Mouse (Mus musculus) embryo, embryonic 11.5 days (tissue): ENCODE results near the gene Ptprn2.
A peak's percentile ranks its signal among the peaks of the same experiment; 100 is the strongest.
"Not testable (repeated sequence)": the region's sequence is repeated elsewhere in the genome, so short reads cannot be mapped to it uniquely, and the experiment has no call there.

Experiments
- DNase-seq: peaks from one replicate; pipeline ENCODE4 v3.0.0-alpha.2; 2012; ENCODE audit warnings: low read depth, low spot score

The Ptprn2 gene

DNA sequence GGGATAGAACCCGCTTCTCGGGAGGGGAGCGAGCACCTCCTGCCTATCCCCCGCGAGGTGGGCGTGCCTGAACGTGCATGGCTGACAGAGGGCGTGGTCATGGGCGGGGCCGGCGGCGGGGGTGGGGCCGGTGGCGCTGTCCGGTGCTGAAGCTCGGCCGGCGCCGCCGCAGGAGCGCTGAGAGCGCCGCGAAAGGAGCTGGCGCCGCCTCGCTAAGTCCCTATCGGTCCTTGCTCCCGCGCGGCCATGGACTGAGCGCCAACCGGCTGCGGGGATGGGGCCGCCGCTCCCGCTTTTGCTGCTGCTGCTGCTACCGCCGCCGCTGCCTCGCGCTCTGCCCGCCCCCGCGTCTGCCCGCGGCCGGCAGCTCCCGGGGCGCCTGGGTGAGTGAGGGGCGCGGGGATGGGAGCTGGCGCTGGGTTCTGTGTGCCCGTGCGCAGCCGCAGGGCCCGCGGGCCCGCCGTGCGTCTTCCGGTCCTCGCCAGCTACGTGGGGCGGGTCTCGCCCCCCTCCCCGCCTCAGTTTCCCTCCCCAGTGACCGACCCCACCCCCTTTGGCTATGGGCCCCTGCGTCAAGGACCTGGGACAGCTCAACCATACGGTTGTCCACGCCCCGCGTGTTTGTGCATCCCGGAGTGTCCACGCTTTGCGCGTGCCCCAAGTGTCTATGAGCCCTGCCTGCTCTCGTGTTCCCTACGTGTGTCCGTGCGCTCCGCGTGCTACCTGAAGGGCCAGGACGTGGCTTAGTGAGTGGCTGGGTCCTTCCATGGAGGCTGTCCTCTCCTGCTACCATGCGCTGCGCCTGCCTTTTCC is at the start of gene Ptprn2:
TSS of gene Ptprn2 (plus strand) at position 130 of the 813 bp plus-strand sequence.
- peak; percentile 71 for DNase-seq

DNA sequence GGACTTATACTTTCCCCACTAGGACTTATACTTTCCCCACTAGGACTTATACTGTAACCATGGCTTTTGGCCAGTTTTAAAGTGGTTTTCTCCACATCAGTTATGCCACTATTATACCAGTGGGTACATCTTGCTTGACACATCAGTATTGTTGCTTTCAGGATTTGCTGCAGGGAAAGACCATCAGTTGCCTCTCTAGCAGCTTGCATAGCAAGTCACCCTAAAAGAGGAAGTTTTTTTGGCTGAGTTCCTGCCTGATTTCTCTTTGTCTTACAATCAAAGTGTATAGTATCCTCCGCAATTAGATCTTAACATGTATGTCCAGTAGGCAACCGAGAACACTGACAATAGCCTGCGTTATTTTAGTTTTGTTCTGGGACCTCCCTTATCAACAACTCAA is 49.4 kb upstream of the Ptprn2 start:
- no peak for DNase-seq

DNA sequence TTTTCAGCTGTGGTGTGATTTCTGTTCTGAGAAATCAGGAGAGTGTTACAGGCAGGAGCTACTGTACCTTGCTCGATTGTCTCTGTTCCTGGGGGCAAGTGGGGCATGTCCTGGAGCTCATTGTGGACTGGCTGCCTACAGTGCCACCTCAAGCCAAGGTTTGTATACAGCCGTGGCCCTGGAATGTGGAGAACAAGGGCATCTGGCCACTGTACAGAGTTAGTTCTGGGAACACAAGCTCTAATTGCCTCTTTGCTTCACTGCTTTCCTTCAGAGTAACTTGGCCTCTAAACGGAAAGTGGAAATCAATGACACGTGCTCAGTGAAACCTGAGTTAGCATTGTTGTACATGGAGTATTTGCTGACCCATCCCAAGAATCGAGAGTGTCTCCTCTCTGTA is 46.9 kb upstream of the Ptprn2 start:
- no peak for DNase-seq

DNA sequence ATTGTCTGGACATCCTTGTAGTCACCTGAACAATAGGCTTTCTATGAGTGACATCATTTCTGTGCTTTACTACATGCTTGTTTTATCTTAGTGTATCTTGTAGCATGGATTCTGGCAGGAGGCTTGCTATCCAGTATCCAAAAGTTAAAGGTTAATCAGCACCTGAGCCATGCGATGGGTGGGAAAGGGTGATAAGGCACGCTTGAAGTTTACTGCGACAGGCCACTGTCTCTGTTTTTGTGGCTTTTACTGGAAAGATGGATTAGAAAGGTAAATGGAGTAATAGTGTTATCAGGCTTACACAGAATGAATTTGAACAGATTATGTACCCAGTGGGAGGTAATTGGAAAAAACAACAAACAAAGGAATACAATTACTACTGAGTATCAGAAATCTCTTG is 43.3 kb upstream of the Ptprn2 start:
- DNase-seq = no peak

DNA sequence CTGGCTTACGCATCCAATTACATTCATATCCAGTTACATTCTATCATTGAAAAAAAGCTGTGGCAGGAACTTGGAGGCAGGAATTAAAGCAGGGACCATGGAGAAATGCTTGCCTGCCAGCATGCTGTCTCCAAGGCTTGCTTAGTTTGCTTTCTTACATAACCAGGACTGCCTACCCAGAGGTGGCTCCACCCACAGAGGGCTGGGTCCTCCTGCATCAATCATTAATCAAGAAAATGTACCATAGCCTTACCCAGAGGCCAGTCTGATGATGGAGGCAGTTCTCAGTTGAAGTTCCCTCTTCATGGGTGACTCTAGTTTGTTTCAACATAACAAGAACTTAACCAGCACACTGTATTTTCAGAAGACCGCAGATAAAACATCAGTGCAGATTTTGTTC is 36.0 kb upstream of the Ptprn2 start:
- DNase-seq = no peak

DNA sequence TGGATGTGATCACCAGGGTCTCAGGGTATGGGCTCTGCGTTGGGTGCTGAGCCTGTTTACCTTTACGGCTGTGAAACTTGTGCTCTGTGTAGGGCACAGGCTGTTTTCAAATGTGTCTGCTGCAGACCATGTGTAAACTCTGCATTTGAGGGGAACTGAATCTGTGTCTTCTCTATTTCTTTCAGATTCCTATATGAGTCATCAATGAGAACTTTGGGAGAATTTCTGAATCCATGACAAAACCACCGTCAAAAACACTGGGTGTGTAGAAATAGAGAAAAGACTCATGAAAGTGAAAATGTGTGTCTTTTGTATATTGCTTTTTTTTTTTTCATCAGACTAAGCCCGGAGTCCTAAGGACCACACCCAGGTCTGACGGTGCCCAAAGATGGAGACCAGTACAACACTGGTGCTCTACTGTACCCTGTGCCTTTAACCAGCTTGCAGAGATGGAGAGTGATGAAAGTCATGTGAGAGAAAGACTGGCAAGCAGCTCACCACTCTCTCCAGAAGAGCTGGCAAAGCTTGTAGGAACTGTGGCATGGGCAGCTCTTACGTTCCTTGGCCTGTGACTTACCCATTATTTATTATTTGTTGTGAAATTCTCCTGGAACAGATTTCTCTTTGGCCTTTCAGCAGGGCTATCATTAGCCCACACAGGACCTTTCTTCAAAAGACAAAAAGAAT is 25.0 kb upstream of the Ptprn2 start:
- DNase-seq = no peak

DNA sequence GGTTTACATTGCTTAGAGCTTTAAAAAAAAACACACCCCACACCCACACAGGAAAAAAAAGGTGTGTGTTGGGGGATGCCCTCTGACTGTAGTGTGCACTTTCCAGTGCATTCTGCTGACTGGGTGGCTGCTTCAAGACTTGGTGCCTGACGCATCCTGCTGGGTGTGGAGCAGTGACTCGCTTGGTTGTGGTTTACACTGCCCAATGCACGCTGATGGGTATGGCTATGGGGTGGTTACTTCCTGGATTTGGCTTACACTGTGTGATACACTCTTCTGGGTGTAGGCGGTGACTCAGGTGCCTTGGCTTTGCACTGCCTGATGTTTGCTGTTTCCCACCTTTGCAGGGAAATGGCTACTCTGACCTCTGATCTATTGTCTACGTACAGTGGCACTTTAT is 18.5 kb upstream of the Ptprn2 start:
- no peak for DNase-seq

DNA sequence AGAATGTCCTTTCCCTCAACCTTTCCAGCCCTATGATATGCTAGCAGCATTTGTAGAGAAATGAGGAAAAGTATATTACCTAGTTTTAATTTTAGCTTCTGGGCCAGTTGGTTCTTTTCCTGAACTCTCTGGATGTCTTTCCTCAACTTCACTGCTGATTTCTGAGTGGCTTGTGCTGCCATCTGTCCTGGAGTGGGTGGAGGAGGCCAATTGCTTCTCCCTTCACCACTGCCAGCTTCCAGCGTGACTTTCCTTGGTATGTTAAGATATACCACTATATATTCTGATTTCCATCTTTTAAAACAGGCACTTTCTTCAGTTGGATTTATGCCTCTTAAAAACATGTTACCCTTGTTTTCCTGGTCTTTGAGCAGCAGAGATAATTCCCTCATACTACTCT is 17.2 kb upstream of the Ptprn2 start:
- no peak for DNase-seq

DNA sequence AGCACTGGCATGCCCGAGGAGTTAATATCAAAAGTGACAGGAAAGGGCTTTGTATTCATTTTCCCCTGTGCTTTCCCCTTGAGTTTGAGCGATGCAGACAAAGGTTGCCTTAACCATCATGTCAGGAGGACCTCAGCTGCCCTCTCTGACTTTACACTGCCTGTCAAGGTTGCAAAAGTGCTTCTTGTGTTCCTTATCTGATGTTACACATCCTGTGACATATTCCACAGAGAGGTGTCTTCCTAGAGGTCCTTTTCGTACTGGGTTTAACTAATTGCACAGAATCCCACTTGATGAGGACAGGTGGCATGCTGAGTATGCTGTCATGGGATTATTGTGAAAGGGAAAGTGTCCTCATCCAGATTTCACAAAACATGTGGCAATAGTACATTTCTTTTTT is 16.4 kb upstream of the Ptprn2 start:
- DNase-seq = no peak

DNA sequence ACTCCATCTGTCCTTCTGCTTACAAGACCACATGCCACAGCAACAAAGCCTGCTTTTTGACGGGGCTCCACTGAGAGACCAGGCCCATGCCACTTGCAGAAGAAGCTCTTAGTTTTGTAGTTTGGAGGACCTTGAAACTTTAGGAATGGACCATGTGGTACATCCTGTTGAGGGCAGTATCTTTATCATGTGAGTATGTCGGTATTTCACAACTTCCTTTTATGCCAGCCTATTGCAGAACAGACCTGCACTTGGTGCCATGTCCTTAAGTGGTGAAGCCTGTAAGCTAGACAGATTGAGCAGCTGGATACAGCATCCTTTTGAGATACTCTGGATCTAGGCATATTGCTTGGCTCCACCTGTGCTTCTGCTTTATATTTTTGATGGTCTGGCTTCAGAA is 12.3 kb upstream of the Ptprn2 start:
- no peak for DNase-seq

DNA sequence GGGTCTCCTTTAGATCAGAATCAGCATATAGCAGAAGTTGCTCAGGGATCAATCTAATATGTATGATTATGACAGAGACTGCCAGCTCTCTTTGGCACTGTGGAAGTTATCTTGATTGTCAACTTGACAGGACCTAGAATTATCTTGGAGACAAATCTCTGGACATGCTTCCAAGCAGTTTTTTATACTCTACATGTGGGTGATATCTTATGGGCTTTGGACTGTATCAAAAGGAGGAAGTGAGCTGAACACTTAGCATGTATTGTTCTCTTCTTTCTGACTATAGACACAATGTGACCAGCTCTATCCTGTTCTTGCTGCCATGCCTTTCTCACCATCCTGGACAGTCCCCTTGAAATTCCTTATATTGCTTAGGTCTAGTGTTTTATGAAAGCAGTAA is 11.8 kb upstream of the Ptprn2 start:
- DNase-seq = no peak

DNA sequence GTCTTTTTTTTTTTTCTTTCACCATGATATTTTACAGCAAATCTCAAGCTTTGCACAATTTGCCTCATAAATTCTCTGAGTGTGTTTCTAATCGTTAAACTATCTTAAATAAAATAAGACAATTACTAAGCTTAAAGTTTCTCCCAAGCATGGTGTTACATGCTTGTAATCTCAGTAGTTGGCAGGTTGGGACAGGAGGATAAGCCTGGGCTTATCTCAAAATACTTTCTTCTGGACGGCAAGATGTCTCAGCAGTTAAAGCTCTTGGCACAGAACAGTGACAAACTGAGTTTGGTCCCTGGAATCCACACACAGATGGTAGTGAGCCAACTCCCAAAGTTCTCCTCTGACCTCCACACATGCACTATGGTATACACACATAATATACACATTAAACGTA is 10.8 kb upstream of the Ptprn2 start:
- DNase-seq = no peak

DNA sequence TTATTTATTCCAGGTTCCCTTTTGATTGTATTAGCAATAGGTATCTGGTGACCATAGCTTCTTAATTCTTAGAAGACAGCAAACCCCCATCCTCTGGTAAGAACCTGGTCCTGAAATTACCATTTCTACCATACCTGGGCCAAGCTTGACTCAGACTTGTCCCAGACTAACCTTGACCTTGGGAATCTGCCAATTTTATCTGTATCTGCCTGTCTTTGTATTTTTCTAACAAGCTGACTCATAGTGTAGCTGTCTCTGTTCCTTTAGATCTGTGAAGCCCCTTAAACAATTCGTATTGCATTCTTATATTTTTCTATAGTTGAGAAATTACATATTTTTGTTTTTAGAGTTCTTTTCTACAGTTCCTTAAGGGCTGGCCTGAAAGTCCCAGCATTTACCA is 6.7 kb upstream of the Ptprn2 start:
- no peak for DNase-seq

DNA sequence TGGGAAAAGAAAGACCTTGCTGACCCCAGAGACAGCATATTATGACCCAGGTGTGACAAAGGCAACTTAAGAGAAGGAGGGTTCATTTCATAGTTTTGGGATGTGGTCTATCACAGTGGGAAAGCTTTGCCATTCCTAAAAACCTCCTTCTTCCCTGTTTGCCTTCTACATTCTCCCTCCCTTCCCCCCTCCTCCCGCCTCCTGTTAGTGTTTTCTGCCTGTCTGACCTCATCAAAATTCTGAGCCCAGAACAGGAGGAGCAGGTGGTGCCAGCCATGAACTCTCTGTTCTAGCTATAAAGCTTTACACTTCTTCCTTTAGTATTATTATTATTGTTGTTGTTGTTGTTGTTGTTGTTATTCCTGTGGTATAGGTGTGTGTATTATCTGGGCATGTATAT is 3.6 kb upstream of the Ptprn2 start:
- DNase-seq = no peak

DNA sequence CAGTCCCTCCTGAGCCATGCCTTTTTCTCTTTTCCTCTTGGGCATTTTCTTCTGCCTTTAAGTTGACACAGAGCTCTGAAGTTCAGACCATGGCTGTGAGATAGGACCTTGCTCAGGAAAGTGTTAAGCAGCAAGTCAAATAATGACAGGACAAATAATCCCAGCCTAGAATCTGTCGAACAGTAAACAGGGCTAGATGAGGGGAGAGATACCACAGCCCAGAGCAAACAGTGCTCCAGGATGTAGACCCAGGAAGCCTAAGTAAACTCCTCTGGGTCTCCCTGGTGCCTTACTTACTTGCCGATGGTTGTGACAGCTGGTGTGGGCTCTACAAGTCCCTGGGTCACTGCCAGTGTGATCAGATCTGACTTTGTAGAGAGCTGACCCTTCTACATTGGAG is 1.9 kb upstream of the Ptprn2 start:
- DNase-seq = no peak

DNA sequence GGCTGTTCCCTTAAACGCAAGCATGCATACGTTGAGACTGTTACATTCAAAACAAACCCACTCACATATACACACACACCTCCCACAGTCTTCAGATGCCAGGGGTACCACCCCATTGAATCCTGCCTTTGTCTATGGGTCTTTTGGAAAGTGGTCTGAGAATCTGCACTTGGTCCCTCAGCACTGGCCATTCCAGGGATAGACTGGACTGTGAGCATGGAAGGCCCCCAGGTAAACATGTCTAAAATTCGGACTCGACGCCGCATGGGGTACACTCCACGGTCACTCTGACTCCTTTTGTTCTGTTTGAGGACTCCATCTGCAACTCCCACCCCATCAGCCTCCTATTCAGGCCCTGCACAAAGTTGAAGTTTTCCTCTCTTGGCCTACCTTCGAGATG is 529 bp upstream of the Ptprn2 start:
- no peak for DNase-seq

DNA sequence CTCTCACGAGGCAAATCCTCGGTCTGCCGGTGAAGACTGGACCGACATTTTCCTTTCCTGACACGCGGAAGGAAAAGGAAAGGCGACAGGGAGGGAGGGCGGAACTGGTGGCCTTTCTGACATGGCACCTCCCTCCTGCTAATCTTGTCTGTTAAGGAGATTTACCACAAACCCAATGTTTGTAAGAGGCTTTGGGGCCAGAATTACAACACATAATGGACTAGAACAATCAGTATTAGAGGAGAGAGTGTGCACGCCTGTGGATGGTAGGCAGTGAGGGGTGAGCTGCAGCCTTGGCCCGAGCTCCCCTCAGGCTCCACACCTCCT is 847 bp downstream of the Ptprn2 start:
- no peak for DNase-seq

DNA sequence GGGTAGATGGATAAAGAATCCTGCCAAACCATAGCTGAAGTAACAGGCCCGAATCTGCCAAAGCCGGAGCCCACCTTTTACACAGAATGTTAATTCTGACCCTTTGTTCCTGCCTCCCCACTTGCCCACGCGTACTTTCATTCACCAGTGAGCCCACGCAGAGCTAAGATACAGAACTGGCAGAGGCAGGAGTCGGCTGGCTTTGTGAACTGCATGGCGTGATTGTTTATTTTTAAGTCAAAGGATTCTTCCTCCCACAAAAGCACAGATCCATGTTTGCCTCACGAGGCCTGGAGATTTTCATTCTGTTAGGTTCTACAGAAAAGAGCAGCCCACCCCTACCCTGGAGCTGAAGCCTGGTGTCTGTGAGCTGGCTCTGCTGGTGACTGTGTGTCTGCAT is 3.3 kb downstream of the Ptprn2 start:
- DNase-seq = no peak

DNA sequence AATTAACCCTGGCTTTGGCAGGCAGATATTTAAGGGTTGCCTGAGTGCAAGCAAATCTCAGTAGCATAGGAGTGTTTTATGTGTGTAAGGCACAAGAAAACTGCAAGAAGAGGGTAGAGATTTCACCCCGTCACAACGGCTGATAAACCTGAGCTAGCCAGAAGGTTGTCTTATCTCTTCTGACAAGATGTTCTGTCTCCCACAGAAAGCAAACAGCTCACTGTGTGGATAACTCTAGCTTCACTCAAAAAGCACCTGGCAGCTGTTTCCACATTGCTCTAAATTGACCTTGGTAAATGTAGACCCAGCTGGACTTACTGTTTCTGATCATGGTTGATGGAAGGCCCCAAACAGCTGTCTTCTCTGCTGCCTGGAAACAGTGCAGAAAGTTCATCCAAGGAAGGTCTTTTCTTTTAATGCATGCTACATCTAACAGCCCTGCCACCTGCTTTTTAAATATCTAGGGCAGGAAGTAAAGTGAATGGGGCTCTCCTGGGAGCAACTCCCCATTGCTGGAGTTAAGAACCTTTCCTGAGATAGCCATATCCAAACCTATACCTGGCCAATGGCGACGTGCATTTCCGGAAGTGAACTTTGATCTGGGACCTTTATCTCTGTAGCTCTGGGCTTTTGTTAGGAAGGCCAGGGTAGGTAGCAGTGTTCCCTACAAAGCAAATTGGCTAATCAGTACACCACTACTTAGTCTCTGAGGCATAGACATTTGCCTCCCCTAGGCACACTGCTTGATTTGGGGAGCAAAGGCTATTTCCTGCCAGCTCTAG is 5.2 kb downstream of the Ptprn2 start:
- DNase-seq = no peak

DNA sequence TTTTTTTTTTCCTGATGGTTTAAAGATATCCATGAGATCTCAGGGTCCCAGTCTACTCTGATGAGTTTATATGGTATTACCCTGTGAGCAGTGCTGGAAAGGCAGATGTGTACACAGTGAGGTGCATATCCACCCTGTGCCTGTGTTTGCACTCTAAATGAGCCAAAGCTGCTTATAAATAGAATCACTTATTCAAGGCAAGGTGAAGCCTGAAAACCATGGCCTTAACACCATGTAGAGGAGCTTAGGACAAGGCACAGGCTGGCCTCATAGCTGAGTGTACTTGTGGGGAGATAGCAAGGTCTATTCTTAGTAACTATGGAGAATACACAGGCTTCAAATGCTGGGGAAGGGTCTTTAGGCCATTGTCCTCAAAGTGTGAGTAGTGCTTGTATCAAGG is 13.1 kb downstream of the Ptprn2 start:
- DNase-seq = no peak

DNA sequence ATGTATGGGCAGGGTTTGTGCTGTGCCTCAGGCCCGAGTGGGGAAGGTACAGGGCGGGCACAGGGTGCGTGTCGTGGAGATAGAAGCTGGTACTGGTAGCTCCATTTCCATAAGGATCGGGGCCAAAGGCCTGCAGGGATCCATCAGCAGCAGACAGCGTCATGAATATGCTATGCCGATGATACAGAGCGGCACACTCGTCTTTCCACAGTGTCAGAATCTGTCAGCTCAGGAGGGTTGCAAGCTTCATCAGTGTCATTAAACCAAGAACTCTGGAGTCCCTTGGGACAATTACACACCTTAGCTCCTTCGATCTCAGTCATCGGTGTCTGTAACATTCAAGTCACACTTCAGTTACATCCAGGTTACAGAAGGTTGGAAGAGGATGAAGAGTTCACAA is 15.1 kb downstream of the Ptprn2 start:
- no peak for DNase-seq

DNA sequence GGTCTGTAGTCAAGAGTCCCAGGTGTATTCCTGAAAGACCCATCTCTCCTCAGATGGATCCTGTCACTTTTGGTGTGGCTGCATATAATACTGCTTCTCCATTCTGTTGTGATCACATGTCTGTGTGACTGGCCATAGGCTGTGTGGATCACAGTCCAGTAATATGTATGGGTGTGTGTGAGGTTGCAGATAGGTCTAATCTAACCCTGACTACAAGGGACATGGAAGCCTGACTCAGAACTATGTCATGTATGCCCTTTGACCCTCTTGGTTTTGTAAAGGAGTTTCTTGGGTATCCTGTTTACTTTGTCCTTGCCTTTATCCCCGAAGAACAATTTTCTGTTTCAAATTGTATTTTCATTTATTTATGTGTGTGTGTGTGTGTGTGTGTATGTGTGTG is 27.0 kb downstream of the Ptprn2 start:
- no peak for DNase-seq

DNA sequence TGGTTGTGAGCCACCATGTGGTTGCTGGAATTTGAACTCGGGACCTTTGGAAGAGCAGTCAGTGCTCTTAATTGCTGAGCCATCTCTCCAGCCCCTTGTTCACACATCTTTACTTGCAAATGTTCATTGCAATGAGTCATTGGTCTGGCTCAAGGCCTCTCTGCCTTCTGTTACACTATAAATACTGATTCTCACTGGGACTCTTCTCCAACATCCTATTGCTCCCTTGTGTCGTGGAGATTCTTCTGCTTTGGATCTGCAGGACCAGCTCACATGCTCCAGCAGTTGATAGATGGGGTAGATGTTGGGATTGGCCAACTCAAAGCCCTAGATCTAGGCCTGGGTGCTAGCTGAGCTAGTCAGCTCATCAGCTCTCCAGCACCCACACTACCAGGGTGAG is 28.3 kb downstream of the Ptprn2 start:
- not testable (repeated sequence) for DNase-seq
